Mouse (Mus musculus) hindbrain, postnatal 0 days (tissue): ENCODE measurements at regions not wholly inside any gene's neighbourhood (a gene's known extent, or its start where the extent isn't known, plus 50 kb on each side); places are given as distances from the start of the nearest gene placed in this dataset.
A peak's percentile ranks its signal among the peaks of the same experiment; 100 is the strongest.

ENCODE experiments used
- ATAC-seq: fragments of 200-750 bp; cut with Nextera tagmentation; 2 replicates; pipeline ENCODE4 v1.8.0; 2017; ENCODE audit warnings: mild to moderate bottlenecking, moderate TSS enrichment, moderate library complexity
- DNase-seq: peaks from one replicate; pipeline ENCODE4 v3.0.0-alpha.2; 2015; ENCODE audit warnings: low spot score
- H3K27ac ChIP-seq: fragments of 300-500 bp; sonication (generic); 2 replicates; pipeline ENCODE4 v1.5.1; 2014; ENCODE audit warnings: mild to moderate bottlenecking
- H3K27me3 ChIP-seq: fragments of 300-500 bp; sonication (generic); 2 replicates; pipeline ENCODE4 v1.6.1; 2014; ENCODE audit warnings: low read length, mixed read lengths; ENCODE audit not compliant: insufficient read depth
- H3K36me3 ChIP-seq: fragments of 300-500 bp; sonication (generic); 2 replicates; pipeline ENCODE4 v1.6.1; 2014; ENCODE audit warnings: low read length, mixed read lengths; ENCODE audit not compliant: insufficient read depth
- H3K4me1 ChIP-seq: fragments of 300-500 bp; sonication (generic); 2 replicates; pipeline ENCODE4 v1.6.1; 2014; ENCODE audit warnings: antibody characterized with exemption, low read length, mixed read lengths; ENCODE audit not compliant: insufficient read depth
- H3K4me2 ChIP-seq: fragments of 300-500 bp; sonication (generic); 2 replicates; pipeline ENCODE4 v1.6.1; 2014; ENCODE audit warnings: low read depth, mild to moderate bottlenecking, low read length, moderate library complexity, mixed read lengths
- H3K4me3 ChIP-seq: fragments of 300-500 bp; sonication (generic); 2 replicates; pipeline ENCODE4 v1.5.1; 2014; ENCODE audit warnings: low read length
- H3K9ac ChIP-seq: fragments of 300-500 bp; sonication (generic); replicated peaks from 2 replicates; pipeline ENCODE4 v1.6.1; 2014; ENCODE audit warnings: mild to moderate bottlenecking, low read length, moderate library complexity, mixed read lengths
- H3K9me3 ChIP-seq: fragments of 300-500 bp; sonication (generic); 2 replicates; pipeline ENCODE4 v1.6.1; 2016; ENCODE audit warnings: low read length, mixed read lengths
- CTCF ChIP-seq: IDR thresholded peaks from 2 replicates; pipeline ENCODE4 v1.5.1; 2016; ENCODE audit warnings: antibody characterized with exemption, control low read depth, low read depth
- WGBS: fragments of 180-500 bp; shearing (Covaris S2); extraction: QIAGEN DNeasy Blood & Tissue Kit; methylation state at CpG from one replicate; pipeline ENCODE4 v1.1.7; 2014; 5-methylcytosine and 5-hydroxymethylcytosine counted together

- H3K27me3 ChIP-seq = no peaks in the 10 kb centered on the region; the same call in 1 of the 2 replicates
- DNase-seq (no peak), ATAC-seq (no peak)
- no peak overlapping the region for H3K27ac ChIP-seq
- 34% methylated on average over 6 of the region's 6 CpGs for WGBS
- no peaks in the 10 kb centered on the region for H3K36me3 ChIP-seq
- H3K9ac ChIP-seq = no peak overlapping the region
- no peaks in the 10 kb centered on the region for H3K9me3 ChIP-seq
- no peak overlapping the region for H3K4me3 ChIP-seq
- H3K4me1 ChIP-seq = peaks cover 8% of the 10 kb centered on the region; the same call in 1 of the 2 replicates
- no peak overlapping the region for H3K4me2 ChIP-seq
- TF ChIP-seq CTCF = no peak
Observed at GRCm38 (mm10) chr3:149252144-149252543, 261.8 kb upstream of the Adgrl2 start.

GRCm38 (mm10) chr3:149247626-149247987 is 257.3 kb upstream of the Adgrl2 start:
- Histone ChIP-seq H3K4me3 (no peak overlapping the region), H3K9ac (no peak overlapping the region), H3K4me1 (no peaks in the 10 kb centered on the region), H3K4me2 (no peak overlapping the region), H3K27ac (no peak overlapping the region), H3K36me3 (no peaks in the 10 kb centered on the region), H3K27me3 (no peaks in the 10 kb centered on the region), H3K9me3 (no peaks in the 10 kb centered on the region)
- TF ChIP-seq CTCF = no peak
- no peak for DNase-seq
- ATAC-seq = no peak
- 45% methylated on average over 6 of the region's 6 CpGs for WGBS

GRCm38 (mm10) chr3:149246935-149247625 is 256.7 kb upstream of the Adgrl2 start:
- WGBS = 40% methylated on average over 10 of the region's 10 CpGs
- H3K9ac ChIP-seq = no peak overlapping the region
- ATAC-seq = peak; percentile 29; the same call in 1 of the 2 replicates
- peak; percentile 62 for DNase-seq
- no peak overlapping the region for H3K4me2 ChIP-seq
- no peak overlapping the region for H3K27ac ChIP-seq
- TF ChIP-seq CTCF = peak; percentile 26
- H3K4me1 ChIP-seq = no peaks in the 10 kb centered on the region
- H3K27me3 ChIP-seq = no peaks in the 10 kb centered on the region
- no peaks in the 10 kb centered on the region for H3K36me3 ChIP-seq
- no peak overlapping the region for H3K4me3 ChIP-seq
- no peaks in the 10 kb centered on the region for H3K9me3 ChIP-seq

GRCm38 (mm10) chr3:149239664-149240063 is 249.3 kb upstream of the Adgrl2 start:
- ATAC-seq = no peak
- no peak for TF ChIP-seq CTCF
- Histone ChIP-seq H3K4me3 (no peak overlapping the region), H3K9ac (no peak overlapping the region), H3K4me1 (no peaks in the 10 kb centered on the region), H3K9me3 (no peaks in the 10 kb centered on the region), H3K4me2 (no peak overlapping the region), H3K27ac (no peak overlapping the region), H3K36me3 (no peaks in the 10 kb centered on the region), H3K27me3 (no peaks in the 10 kb centered on the region)
- no peak for DNase-seq
- WGBS = 92% methylated on average over 3 of the region's 3 CpGs

GRCm38 (mm10) chr3:149238076-149238475 is 247.7 kb upstream of the Adgrl2 start:
- 71% methylated on average over 5 of the region's 5 CpGs for WGBS
- H3K4me2 ChIP-seq = no peak overlapping the region
- no peak overlapping the region for H3K27ac ChIP-seq
- TF ChIP-seq CTCF = no peak
- H3K4me3 ChIP-seq = no peak overlapping the region
- no peaks in the 10 kb centered on the region for H3K9me3 ChIP-seq
- DNase-seq = no peak
- H3K4me1 ChIP-seq = no peaks in the 10 kb centered on the region
- no peak overlapping the region for H3K9ac ChIP-seq
- no peaks in the 10 kb centered on the region for H3K36me3 ChIP-seq
- no peaks in the 10 kb centered on the region for H3K27me3 ChIP-seq
- ATAC-seq = no peak

- Histone ChIP-seq H3K4me1 (no peaks in the 10 kb centered on the region), H3K9me3 (no peaks in the 10 kb centered on the region)
Observed at GRCm38 (mm10) chr3:149235183-149235582, 244.8 kb upstream of the Adgrl2 start.

GRCm38 (mm10) chr3:149233691-149234131 is 243.4 kb upstream of the Adgrl2 start:
- no peaks in the 10 kb centered on the region for H3K9me3 ChIP-seq
- H3K36me3 ChIP-seq = no peaks in the 10 kb centered on the region
- no peak overlapping the region for H3K27ac ChIP-seq
- no peaks in the 10 kb centered on the region for H3K4me1 ChIP-seq
- no peaks in the 10 kb centered on the region for H3K27me3 ChIP-seq
- no peak overlapping the region for H3K4me3 ChIP-seq
- DNase-seq (no peak), ATAC-seq (no peak)
- WGBS = 66% methylated on average over 8 of the region's 8 CpGs
- no peak overlapping the region for H3K4me2 ChIP-seq
- H3K9ac ChIP-seq = no peak overlapping the region
- TF ChIP-seq CTCF = no peak

More at GRCm38 (mm10) chr3:149235183-149235582, 244.8 kb upstream of the Adgrl2 start:
- Histone ChIP-seq H3K4me2 (no peak overlapping the region), H3K9ac (no peak overlapping the region), H3K4me3 (no peak overlapping the region), H3K27me3 (no peaks in the 10 kb centered on the region), H3K36me3 (no peaks in the 10 kb centered on the region), H3K27ac (no peak overlapping the region)
- ATAC-seq (no peak), DNase-seq (no peak)
- 93% methylated on average over 3 of the region's 3 CpGs for WGBS
- no peak for TF ChIP-seq CTCF
